Mouse (Mus musculus) embryonic fibroblast, embryonic 13.5 days (primary cell): Measurements from ENCODE around the gene Grn. TPM values are rescaled to one million over a fixed set of nuclear protein-coding genes. Genes with fewer than 3 reads are reported as not detected.
A peak's percentile ranks its signal among the peaks of the same experiment; 100 is the strongest.

Experiments
- H3K27ac ChIP-seq: 2 replicates; pipeline ENCODE4 v1.5.1; 2012; ENCODE audit warnings: low read length, control low read depth, inconsistent platforms; ENCODE audit not compliant: insufficient read depth
- H3K4me1 ChIP-seq: 2 replicates; pipeline ENCODE4 v1.6.1; 2011; ENCODE audit warnings: low read length; ENCODE audit not compliant: control insufficient read depth, insufficient read depth
- H3K4me3 ChIP-seq: 2 replicates; pipeline ENCODE4 v1.5.1; 2011; ENCODE audit warnings: mild to moderate bottlenecking, control low read depth, low read length; ENCODE audit not compliant: insufficient read depth
- CTCF ChIP-seq: IDR thresholded peaks from 2 replicates; pipeline ENCODE4 v1.5.1; 2011; ENCODE audit warnings: mild to moderate bottlenecking, control low read depth, low read length, moderate library complexity, borderline replicate concordance; ENCODE audit not compliant: insufficient read depth
- POLR2A ChIP-seq: IDR thresholded peaks from 2 replicates; pipeline ENCODE4 v1.6.1; 2011; ENCODE audit warnings: low read depth, mild to moderate bottlenecking, control low read depth, low read length, moderate library complexity
- polyA plus RNA-seq: library from polyadenylated mRNA; stranded (reverse); fragments of >200 nt; gene quantifications from 2 replicates; pipeline ENCODE4 v1.2.4, GENCODE M21; 2011; ENCODE audit warnings: low read depth; ENCODE audit not compliant: missing spikeins, insufficient read length

Gene Grn
- polyA plus RNA-seq, 1 experiment = 252 TPM

DNA sequence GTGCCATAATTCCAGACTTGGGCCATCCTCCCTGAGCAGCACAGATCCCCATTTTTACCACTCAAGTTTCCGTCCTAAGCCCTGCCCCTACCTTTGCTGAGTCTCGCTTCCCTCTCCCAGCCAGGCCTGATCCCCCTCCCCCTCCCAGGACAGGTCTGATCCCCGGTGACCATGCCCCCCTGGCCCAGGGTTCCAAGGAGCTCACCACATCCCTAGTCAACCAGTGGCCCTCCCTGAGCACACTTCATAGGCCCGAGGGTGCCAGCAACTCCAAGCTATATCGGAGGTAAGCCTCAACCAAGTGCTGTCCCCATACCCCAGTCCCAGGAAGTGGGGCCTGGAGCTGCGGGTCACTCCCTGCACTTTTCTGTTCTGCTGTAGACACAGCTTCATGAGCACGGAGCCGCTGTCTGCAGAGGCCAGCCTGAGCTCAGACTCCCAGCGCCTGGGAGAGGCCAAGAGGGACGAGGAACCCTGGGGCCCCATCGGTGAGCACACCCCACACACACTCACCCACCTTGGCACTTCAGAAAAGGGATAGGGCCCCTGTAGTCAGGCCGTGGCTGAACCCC, 29.5 kb upstream of the Grn start:
- H3K4me1 ChIP-seq = no peaks in the 10 kb centered on the region
- H3K4me3 ChIP-seq = no peak overlapping the region
- TF ChIP-seq POLR2A = no peak
- no peak for TF ChIP-seq CTCF

DNA sequence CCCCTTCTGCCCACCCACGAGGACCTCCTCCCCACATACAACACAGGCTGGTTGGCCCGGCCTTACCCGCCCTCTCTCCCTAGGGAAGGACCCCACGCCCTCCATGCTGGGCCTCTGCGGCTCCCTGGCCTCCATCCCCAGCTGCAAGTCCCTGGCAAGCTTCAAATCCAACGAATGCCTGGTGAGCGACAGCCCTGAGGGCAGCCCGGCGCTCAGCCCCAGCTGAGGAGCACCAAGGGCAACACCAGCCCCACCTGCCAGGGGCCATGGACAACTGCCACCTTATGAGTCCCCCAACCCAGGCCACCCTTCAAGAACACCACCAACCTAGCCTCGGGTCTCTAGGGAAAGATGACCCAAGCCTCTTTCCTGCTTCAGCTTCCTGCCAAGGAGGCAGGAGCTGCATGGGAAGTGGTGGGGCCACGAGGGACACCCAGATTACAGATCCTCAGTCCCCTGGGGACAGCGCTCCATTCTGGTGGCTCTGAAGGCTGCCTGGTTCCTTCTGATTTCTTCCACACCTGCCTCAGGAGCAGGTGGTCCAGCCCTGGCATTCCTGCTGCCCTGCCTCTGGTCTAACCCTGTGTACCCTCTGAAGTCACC, 28.1 kb upstream of the Grn start:
- Histone ChIP-seq H3K4me1 (no peaks in the 10 kb centered on the region), H3K27ac (no peak overlapping the region), H3K4me3 (no peak overlapping the region)
- no peak for TF ChIP-seq POLR2A
- TF ChIP-seq CTCF = no peak

More for the DNA sequence above, 29.5 kb upstream of the Grn start:
- H3K27ac ChIP-seq = no peak overlapping the region

GRCm38 (mm10) chr11:102403657-102404056, 26.5 kb upstream of the Grn start:
- TF ChIP-seq POLR2A (no peak), CTCF (no peak)
- H3K4me3 ChIP-seq = no peak overlapping the region
- no peaks in the 10 kb centered on the region for H3K4me1 ChIP-seq
- H3K27ac ChIP-seq = no peak overlapping the region

- Histone ChIP-seq H3K4me3 (no peak overlapping the region), H3K27ac (no peak overlapping the region), H3K4me1 (no peaks in the 10 kb centered on the region)
- no peak for TF ChIP-seq CTCF
- no peak for TF ChIP-seq POLR2A
Measured at GRCm38 (mm10) chr11:102404161-102405010, 25.7 kb upstream of the Grn start.

- Histone ChIP-seq H3K27ac (no peak overlapping the region), H3K4me1 (no peaks in the 10 kb centered on the region), H3K4me3 (peak overlapping the region; percentile 94)
- TF ChIP-seq CTCF = no peak
- no peak for TF ChIP-seq POLR2A
Measured at GRCm38 (mm10) chr11:102405544-102406285, 24.4 kb upstream of the Grn start.

GRCm38 (mm10) chr11:102406401-102406800, 23.7 kb upstream of the Grn start:
- Histone ChIP-seq H3K4me1 (peaks cover 4% of the 10 kb centered on the region; the same call in 1 of the 2 replicates), H3K4me3 (peak overlapping the region; percentile 94), H3K27ac (peak overlapping the region; percentile 44; the same call in 1 of the 2 replicates)
- TF ChIP-seq POLR2A = no peak
- no peak for TF ChIP-seq CTCF

DNA sequence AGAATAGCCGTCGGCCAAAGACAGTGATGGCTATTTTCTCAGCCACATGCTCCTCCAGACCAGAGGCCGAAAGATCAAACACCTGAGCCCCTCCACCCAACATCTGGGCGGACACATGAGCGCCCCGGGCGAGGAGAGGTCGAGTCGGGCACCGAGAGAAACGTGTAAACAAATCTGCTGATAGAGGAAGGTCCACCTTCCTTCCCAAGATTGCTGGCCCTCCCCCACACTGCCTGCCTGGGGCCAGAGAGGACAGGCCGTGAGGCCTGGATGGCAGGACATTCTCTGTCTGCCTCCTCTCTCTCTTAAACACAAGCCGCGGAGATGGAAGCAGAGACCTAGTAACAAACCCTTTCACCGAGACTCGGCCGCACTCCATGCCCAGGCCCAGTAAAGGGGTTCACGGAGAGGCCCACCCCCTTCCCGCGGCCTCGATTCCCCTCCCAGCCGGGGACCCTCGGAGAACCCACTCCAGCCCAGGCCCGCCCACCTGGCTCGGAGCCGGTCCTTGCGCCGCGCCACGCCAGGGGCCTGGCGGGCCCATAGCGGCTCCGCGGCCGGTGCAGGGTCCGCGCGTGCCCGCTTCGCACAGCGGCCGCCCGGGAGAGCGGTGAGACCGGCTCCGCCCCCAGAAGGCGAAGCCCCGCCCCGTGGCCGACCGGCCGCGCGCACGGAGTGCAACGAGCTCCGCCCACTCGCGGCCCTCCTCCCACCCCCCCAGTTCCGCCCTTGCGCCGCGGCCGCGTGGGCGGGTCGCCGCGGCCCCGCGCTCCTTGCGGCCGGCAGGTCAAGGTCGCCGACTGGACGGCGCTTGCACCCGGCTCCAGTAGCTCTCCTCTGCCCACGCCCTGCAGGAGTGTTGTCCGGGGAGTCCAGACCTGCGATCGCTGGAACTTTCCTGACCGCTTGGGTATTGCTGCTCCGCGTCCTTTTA, 22.9 kb upstream of the Grn start:
- Histone ChIP-seq H3K4me1 (peaks cover 4% of the 10 kb centered on the region; the same call in 1 of the 2 replicates), H3K4me3 (peak overlapping the region; percentile 94), H3K27ac (peak overlapping the region; percentile 94)
- TF ChIP-seq POLR2A (no peak; the same call in none of the 2 replicates), CTCF (no peak)

- peak within 1 kb of the TSS; percentile 94 for H3K27ac ChIP-seq
- TF ChIP-seq CTCF (no peak), POLR2A (no peak; the same call in 1 of the 2 replicates)
- H3K4me1 ChIP-seq = peaks cover 4% of the 10 kb centered on the region; the same call in 1 of the 2 replicates
Measured at GRCm38 (mm10) chr11:102407834-102408215, 22.3 kb upstream of the Grn start, which contains the start of gene Slc25a39. Slc25a39 (minus strand) TSS chr11:102407946.

More at GRCm38 (mm10) chr11:102407834-102408215, 22.3 kb upstream of the Grn start, which contains the start of gene Slc25a39:
- H3K4me3 ChIP-seq = peak within 1 kb of the TSS; percentile 94
